Mouse (Mus musculus) cerebellum, adult 9-11 months (tissue): ENCODE data around the gene Lrrc4.

ENCODE experiments used
- DNase-seq: peaks from one replicate; pipeline ENCODE4 v3.0.0; 2022

Lrrc4 gene

DNA sequence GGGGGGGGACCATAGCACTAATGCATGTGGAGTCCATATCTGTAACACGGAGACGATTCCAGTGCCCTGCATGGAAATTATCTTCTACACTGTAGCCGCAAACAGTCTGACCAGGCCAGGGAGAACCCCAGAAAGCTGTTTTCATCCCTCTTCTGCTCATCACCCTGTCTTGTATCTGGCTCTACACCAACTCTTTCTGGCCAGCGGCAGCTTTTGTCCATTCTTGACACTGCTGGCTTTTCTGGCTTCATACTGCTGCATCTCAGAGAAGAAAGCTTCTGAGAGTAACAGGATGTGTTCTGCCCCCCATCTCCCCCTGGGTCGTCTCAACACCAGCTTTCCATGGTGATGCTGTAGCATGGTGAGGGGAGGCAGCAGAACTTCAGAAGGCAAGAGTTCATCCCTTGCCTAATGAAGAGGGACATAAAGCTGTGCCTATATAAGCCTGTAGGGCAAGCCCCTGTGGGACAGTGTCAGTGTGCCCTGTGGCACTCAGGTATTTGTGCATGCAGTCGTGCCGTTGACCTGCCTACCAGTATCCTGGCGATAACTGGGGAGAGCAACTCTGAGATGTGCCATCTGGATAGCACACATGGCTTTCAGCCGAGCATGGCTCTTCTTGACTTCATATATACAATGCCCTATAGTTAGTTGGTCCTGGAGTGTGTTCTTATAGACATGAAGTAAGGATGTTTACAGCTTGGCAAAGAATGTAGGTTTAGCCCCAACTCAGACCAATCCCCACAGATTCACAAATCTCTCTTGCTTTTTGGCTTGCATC is 111.0 kb downstream of the Lrrc4 start:
- peak; percentile 61 for DNase-seq

DNA sequence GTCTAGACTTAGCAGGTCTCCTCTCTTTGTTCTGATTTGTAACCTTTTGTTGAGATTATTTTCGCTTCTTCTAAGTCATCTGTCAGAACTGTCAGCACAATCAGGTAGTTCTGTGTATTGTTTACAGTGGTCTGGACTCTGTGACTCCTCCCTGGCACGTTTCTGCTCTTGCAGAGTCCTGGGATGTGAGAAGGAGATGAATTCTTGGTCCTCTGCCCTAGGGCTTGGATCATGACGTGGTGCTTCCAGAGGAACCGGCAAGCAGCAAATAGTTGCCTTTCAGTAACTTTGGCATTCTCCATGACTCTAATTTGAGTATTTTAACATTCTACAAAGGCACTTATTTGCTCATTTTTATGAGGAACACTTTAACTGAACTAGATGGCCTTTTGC is 113.7 kb downstream of the Lrrc4 start:
- no peak for DNase-seq

DNA sequence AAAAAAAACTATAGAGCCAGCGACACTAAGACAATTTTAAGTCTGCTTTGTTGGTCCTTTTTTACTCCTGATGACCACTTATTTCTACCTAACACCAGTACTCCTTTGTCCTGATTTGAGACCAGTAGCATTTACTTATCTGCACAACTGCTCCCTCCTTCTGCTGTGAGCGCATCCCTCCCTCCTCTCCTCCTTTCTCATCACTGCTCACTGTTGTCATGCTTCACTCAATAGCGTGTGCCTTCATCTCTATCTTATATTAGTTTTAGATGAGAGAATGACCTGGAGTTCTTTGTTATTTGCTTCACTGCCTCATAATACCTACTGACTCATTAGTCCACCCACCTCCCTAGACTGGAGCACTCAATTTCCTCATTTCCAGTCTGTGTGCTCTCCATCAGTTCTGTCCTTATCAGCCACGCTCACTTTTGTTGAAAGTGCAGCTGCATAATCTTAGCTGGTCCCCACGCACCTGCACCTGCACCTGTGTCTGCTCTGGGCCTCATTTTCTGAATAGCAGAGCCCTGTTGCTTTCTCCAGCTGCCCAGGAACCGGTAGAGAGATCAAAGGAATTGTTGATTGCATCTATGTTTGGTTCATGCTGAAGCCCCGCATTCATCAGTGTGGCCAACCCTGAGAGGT is 114.2 kb downstream of the Lrrc4 start:
- no peak for DNase-seq

DNA sequence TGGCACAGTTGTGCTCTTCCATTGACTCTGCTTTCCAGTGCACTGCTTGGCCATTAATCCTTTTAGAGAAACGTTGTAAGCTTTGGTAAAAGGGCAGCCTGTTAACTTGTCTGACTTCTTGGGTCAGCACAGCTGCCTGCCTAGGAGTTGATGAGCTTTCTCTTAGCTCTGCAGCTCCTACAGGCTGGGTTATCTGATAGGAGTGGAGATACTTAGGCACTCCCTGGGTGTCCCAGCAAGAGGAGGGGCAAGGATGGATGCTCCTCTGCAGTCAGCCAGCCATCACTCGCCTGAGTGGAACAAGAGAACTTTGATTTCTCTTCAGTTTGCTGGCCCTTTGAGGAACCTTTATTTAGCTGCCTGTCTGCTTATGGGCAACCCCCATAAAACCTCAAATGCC is 121.5 kb downstream of the Lrrc4 start:
- no peak for DNase-seq

DNA sequence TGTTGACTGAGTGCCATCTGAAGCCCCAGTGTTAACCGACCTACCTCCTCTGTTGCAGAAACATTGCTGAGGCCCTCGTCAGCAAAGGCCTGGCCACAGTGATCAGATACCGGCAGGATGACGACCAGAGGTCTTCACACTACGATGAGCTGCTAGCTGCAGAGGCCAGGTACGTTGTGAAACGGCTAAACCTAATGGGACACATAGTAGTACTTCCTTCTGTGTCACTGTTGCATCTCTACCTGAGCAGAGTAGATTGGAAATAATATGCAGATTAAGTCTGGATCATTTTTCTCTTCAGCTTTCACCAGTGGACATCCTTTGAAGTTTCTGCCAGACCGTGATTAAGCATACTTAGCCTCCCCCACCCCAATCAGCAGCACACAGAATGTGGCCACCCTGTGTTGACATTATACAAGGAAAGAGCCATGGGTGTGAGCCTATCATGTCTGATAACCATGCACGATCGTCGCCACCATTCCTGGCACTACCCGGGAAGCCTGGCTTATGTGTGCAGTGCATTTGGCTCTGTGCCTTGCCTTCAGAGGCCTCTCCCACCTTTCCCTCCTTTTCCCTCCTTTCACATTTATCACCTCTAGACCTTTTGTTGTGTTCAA is 124.5 kb downstream of the Lrrc4 start:
- DNase-seq: peak; percentile 34

DNA sequence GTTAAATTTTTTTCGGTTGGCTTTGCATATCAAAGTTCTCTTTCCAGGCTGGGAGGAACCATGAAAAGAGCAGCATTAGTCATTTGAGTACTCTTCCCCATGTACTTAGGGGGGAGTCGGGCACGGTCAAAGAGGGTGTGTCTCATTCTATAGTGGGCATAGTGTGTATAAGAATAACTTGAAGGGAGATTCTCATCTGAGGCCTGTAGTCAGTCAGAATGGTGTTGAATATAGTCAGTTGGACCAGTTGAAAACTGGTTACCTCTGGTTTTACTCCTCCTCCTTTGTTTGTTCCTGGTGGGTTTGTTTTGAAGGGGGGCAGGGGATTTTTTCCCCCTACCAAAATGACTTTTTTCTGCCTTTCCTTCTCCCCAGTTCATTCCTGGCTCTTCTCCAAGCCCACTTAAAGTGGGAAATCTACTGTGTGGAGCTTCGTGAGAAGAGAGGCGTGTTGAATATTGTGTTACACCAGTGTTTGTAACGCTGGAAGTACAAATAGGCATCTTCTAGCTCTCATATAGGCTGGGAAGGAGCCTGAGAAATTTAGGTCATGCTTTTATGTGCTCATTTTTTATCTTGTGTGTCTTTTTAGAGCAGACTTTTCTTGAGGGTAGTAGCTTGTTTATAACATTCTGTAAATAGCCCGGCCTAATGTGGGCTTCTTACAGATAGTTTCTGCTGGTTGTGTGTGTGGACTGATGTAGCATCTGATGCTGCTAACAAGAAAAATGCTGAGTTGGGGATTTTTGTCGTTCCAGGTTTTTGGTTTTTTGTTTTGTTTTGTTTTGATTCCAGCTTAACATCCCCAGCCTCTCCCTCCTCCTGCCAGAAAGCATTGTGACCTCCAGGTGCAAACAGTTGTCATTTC is 125.2 kb downstream of the Lrrc4 start:
- no peak for DNase-seq

DNA sequence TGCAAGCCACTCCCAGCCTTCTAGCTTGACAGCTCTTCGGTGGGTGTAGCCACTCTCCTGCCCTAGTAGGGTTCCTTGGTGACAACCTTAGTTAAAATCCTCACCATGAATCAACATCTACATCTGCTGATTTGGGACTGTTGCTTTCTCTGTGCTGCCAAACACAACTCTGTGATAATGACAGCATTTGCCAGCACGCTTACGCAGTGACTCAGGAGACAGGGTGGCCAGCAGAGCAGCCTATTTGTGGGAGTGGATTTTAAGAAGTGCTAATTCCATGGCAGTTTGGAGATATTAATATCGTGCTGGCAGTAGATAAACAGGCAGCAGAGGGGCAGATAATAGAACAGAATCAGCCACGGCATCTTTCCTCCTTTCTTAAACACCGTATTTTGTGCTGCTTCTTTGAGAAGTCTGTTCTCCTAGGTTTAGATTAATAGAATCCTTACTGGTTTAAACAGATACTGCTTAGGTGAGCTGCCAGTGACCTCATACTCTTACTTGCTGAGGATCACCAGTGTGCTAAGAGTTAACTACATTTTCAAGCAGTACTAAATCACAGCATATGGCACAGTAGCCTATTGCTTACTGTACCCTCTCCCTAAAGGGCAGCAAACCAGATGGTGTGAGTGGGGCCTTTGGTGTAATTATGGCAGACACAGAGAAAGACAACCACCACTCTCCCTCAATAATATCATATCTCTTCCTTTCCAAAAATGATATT is 126.0 kb downstream of the Lrrc4 start:
- peak; percentile 67 for DNase-seq

DNA sequence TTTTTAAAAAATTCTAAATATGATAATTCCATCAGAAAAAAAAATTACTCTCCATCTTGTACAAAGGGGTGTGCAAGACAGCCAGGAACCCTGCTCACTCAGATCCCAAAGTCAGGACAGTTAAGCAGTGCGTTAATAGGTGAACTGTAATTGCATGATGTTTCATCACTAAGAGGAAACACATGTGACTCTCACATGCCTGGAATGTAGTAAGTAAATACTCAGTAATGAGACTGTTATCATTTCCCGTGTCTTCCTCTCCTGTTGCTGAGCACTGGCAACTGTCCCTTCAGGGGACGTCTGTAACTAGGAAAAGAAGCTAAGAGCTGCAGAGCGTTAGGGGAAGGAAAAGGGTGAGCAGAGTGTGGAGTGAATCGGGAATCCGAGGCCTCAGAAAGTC is 126.9 kb downstream of the Lrrc4 start:
- DNase-seq: no peak

DNA sequence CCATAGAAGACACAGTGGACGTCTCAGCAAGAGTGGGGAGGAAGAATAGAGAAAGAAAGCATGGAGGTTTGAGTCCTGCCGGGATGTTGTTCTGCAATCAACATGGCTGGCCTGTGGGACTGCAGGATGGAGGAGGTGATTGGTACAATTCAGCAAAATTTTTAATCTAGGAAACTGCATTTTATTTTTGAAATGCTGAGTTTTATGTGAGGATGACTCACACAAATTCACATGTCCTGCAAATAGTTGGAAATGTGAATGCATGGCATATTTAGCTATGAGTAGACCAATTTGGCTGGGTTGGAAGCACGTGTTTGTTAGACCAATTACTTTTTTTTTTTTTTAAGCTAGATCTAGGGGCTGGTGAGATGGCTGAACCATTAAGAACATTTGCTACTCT is 134.3 kb downstream of the Lrrc4 start:
- DNase-seq: no peak

DNA sequence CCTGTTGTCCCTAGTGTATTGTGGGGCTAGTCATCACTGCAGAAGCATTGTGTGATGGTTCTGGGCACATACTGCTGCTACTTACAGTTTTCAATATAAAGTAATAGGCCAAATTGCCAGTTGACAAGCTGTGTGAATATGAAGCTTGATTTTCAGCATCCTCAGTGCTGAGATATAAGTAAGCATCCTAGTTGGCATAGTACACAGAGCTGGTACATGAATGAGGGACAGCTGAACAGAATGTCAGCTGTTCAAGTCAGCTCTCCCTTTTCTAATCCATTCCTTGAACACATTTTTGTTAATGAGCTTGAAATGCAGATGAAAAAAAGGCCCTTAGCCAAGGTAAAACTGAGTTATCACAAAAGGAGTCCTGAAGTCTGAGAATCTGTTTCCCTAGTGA is 138.9 kb downstream of the Lrrc4 start:
- no peak for DNase-seq

DNA sequence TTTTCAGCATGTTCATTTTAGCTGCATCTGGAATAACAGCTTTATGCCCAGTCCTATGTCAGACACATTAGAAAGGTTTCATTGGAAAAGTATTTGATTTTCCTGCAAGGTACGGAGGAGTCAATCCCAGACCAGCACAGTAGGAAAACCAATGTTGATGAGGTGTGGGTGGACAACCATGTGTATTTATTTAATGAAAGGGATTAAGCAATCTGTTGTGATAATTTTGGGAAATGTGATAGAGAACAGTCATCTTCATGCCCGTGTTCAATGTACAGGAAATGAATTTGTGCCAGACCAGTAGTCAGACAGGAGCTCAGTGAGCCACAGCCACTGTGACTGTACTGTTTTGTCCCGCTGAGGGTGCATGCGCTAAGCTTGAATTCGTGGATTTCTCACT is 143.8 kb downstream of the Lrrc4 start:
- no peak for DNase-seq

DNA sequence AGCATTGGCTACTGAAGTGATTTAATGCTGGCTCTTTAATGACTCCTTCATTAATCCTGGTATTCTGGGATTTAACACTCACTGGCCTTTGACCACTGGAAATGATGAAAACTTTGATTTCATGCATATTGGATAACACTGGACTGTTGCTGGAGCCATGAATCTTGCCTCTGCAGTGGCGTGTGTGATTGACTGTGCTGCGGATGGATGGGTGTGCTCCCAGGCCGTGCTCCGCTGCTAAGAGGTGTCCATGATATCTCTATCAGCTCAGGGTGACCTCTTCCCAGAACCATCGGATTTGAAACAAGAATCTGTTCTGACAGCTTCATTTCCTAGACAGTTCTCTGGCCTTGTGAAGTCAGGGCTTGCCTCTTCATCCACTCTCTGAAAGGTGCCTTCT is 145.8 kb downstream of the Lrrc4 start:
- no peak for DNase-seq

DNA sequence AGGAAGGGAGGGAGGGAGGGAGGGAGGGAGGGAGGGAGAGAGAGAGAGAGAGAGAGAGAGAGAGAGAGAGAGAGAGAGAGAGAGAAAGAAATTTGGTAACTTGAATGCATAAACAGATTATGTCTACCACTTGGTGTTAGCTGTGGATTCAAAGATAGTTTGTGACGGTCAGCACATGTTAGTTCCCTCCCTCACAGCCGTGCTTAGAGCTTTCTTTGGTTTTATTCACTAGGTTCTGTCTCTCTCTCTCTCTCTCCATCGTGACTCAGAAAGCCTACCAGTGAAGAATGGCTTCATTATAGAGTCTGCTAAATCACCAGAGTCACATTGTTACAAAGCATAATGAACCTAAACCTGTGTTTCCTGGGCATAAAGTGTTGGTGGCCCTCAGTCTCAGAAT is 146.5 kb downstream of the Lrrc4 start:
- no peak for DNase-seq

DNA sequence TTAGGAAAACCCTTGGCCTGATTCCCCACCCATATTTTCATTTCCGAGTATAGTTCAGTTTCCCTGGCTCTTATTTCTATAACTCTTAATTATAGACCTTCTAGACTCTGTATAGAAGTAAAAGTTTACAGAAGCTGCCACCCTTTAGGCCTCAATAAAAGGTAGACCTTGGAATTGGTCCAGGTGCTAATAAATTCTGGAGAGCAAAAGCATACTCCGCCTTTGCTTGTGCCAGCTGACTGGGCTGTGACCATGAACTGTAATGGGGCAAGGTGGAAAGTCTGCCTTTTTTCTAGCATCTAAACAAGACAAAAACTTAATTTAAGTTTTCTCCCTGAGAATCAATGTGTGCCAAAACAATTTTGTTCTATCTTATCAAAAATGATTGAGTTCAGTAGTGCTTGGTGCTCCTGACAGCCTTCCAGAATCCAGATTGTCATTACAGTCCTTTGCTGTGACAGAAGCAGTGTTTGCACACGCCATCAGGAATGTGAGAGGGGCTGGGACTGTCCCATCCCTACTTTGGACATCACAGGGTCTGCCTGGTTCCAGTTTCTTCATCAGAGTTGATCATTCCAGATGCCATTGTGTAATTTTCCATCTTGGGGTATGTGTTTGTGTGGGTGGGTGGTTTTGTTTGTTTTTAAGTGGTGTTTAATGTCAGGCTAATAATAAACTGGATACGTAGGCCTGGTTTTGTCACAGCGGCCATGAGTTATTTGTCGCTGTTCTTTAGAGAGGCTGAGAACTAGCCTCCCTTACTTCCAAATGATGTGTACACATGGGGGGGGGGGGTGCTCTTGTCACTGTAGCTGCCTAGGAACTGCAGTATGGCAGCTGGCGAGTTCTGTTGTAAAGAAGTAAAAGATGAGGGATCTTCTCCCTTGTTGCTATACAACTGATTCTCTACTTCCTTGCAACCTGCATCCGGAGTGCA is 149.8 kb downstream of the Lrrc4 start:
- DNase-seq: no peak

DNA sequence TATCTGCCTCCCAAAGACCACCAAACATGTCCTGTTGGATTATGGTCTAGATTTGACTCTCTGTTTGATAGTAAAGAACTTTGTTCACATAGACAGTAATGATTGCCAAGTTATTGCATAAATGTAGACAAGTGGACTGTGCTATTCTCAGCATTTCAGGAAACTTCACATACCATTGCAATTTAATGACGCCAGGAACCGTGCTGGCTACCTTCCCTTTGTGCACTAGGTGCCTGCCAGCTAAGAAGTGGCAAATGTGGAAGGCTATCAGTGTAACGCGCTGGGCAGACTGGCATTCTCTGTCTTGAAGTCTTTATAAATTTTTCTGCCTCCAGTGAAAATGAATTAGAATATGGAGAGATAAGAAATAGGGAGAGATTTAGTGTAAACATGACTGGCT is 151.0 kb downstream of the Lrrc4 start:
- DNase-seq: no peak

DNA sequence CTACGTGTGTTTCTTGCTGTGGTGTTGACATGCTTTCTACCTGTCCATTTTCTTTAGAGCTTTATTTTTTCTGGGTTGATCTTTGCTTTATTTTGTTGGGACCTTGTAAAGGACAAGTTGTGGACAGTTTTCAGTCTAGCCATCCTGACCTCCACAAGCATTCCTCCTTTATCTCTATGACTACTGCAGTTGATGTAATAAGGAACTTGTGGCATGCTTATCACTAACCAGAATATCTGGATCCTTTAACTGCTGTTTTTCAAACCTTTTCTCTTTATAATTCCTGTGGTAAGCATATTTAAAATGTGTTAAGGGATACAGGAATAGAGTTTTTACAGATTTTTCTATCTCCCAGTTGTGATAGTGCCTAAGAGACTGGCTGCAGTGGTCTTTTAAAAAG is 152.7 kb downstream of the Lrrc4 start:
- no peak for DNase-seq

DNA sequence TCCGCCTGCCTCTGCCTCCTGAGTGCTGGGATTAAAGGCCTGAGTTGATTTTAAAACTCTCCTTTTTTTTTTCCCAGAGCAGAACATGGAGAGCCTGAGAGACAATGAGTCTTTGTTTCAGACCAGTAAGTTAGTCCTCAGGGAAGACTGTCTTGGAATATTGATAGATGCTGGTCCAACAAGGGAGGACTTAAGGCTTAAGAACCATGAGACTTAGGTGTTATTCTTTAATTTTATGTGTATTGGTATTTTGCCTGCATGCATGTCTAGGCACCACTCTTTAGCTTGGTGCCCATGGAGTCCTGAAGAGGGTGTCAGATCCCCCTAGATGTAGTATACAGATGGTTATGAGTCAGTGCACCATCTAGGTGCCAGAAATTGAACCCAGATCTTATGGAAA is 156.9 kb downstream of the Lrrc4 start:
- DNase-seq: no peak

DNA sequence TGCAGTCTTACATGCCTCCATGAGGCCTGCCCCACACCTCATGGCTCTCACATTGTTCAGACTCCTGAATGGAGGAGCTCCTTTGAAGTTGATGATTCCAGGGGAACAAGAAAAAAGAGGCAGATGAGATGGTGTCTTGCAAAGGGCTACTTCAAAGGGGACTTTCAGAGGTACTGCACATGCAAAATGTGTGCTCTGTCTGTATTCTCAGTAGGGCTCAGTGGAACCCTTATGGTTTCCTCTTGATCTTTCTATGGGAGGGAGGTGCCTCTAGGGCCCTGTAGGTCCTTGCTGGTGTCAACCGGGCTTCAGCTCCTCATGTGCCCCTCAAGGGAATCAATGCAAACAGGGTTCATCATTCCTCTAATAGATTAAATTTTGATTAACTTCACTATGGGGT is 159.2 kb downstream of the Lrrc4 start:
- no peak for DNase-seq

DNA sequence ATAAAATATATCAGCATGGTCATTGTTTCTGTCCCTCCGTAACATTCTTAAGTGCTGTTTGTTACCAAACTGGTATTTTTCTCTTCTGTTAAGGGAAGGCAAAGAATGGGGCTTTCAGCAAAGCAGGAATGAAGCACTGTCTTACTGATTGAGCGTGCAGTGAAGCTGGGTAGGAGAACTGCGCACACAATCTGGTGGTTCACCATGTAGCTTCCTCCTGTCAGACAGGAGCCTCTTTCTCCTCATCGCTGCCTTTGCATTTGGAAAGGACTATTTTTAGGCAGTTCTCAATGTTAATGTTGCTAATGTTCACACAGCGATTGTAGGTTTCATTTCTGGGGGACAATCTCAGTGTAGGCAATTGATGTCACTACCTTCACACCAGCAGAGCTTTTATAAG is 162.3 kb downstream of the Lrrc4 start:
- no peak for DNase-seq

DNA sequence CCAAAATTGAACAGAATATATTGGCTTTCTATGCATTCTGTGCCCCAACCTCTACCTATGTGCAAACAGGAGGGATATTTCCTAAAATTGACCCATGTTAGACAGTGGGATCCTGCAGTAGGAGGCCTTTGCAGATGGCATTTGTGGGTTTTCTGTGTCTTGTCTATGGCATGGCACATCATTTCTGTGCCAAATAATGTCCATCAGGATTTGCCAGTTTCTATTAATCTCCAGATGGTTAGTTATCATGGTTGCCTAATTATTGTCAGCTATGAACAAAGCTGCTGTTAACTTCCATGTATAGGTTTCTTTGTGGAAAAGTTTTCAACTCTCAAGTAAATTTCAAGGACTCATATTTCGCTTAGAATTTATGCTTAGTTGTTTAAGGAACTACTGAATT is 164.0 kb downstream of the Lrrc4 start:
- DNase-seq: peak; percentile 39

DNA sequence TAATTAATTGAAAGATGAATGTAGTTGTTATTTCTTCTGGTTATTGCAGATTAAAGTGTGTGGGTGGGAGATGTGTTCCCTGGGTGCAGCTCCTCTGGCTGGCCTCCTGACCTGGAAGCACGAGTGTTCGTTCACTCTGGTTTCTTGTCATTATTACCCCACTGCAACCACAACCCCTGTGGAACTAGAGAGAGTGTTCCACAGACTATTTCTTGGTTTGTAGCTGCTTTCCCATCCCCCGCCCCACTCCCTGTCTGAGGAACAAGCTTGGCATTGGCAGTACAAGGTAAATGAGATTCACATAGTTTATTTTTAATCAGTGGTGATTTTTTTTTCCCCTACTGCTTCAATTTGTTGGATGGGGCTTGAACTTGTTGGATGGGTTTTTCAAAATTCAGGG is 166.8 kb downstream of the Lrrc4 start:
- DNase-seq: no peak

DNA sequence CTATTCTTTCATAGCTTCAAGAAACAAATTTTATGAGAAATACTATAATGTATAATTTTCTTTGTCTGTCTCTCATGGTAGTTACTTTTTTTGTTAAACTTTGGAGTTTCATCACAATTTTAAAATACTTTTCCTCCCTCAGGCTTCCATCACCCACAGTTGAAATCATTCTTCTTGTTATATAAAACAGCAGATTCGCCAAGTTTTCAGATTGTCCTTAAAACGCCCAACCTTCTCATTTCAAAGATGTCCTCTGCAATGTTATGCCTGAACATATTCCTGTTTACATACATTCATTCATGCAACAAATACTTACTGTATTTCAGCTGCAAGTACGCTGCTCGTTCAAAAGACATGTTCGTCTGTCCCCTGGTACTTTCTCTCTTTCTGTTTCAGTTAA is 167.9 kb downstream of the Lrrc4 start:
- DNase-seq: no peak
